Mouse (Mus musculus) kidney, adult 2 months (tissue): Measurements from ENCODE around the gene Sepsecs.

Experiments
- CTCF ChIP-seq: fragments of 200-500 bp; conservative IDR thresholded peaks from 2 replicates; pipeline ENCODE4 v1.5.1; 2011; ENCODE audit warnings: low read depth, mild to moderate bottlenecking, control low read depth, low read length, moderate library complexity, mixed read lengths; ENCODE audit not compliant: insufficient read depth, insufficient read length
- POLR2A ChIP-seq: fragments of 200-500 bp; IDR thresholded peaks from one replicate; pipeline ENCODE4 v1.6.1; 2011; ENCODE audit warnings: low read depth, low read length, control low read depth

GRCm38 (mm10) chr5:52626092-52626491 lies 43.4 kb downstream of the Sepsecs start:
- no peak for TF ChIP-seq POLR2A
- TF ChIP-seq CTCF: no peak
